Mouse (Mus musculus) testis, postnatal 14 days (tissue): ENCODE measurements at regions not wholly inside any gene's neighbourhood (a gene's known extent, or its start where the extent isn't known, plus 50 kb on each side); places are given as distances from the start of the nearest gene placed in this dataset.

Experiments used
- DNase-seq: peaks from one replicate; pipeline ENCODE4 v3.0.0; 2021; ENCODE audit warnings: low spot score

GRCm38 (mm10) chr13:84345791-84346511 lies 123.9 kb downstream of the Tmem161b start:
- no peak for DNase-seq

GRCm38 (mm10) chr13:84346569-84346968 lies 124.5 kb downstream of the Tmem161b start:
- DNase-seq: no peak

- no peak for DNase-seq
Observed at GRCm38 (mm10) chr13:84347181-84347913, 125.3 kb downstream of the Tmem161b start.

GRCm38 (mm10) chr13:84347914-84348700 lies 126.0 kb downstream of the Tmem161b start:
- DNase-seq: peak; percentile 92

GRCm38 (mm10) chr13:84348701-84348975 lies 126.5 kb downstream of the Tmem161b start:
- no peak for DNase-seq

- DNase-seq: no peak
Observed at GRCm38 (mm10) chr13:84349001-84349720, 127.1 kb downstream of the Tmem161b start.

- DNase-seq: no peak
Observed at GRCm38 (mm10) chr13:84349721-84350040, 127.6 kb downstream of the Tmem161b start.

GRCm38 (mm10) chr13:84350791-84351190 lies 128.7 kb downstream of the Tmem161b start:
- DNase-seq: no peak

GRCm38 (mm10) chr13:84356455-84356854 lies 134.4 kb downstream of the Tmem161b start:
- no peak for DNase-seq

GRCm38 (mm10) chr13:84360536-84360935 lies 138.4 kb downstream of the Tmem161b start:
- no peak for DNase-seq

- no peak for DNase-seq
Observed at GRCm38 (mm10) chr13:84364069-84364468, 142.0 kb downstream of the Tmem161b start.

GRCm38 (mm10) chr13:84365503-84365902 lies 143.4 kb downstream of the Tmem161b start:
- no peak for DNase-seq

GRCm38 (mm10) chr13:84366017-84366416 lies 143.9 kb downstream of the Tmem161b start:
- no peak for DNase-seq

- no peak for DNase-seq
Observed at GRCm38 (mm10) chr13:84366839-84367238, 144.7 kb downstream of the Tmem161b start.

GRCm38 (mm10) chr13:84368225-84368624 lies 146.1 kb downstream of the Tmem161b start:
- DNase-seq: no peak

GRCm38 (mm10) chr13:84374711-84375257 lies 152.7 kb downstream of the Tmem161b start:
- DNase-seq: no peak

GRCm38 (mm10) chr13:84375941-84376340 lies 153.8 kb downstream of the Tmem161b start:
- DNase-seq: no peak

- no peak for DNase-seq
Observed at GRCm38 (mm10) chr13:84378553-84379332, 156.6 kb downstream of the Tmem161b start.

GRCm38 (mm10) chr13:84391554-84391953 lies 169.5 kb downstream of the Tmem161b start:
- DNase-seq: no peak

- DNase-seq: no peak
Observed at GRCm38 (mm10) chr13:84398476-84399344, 176.6 kb downstream of the Tmem161b start.
